Comparison of ENCODE assay signal across 23 mouse cellular contexts in the genomic region with DNA sequence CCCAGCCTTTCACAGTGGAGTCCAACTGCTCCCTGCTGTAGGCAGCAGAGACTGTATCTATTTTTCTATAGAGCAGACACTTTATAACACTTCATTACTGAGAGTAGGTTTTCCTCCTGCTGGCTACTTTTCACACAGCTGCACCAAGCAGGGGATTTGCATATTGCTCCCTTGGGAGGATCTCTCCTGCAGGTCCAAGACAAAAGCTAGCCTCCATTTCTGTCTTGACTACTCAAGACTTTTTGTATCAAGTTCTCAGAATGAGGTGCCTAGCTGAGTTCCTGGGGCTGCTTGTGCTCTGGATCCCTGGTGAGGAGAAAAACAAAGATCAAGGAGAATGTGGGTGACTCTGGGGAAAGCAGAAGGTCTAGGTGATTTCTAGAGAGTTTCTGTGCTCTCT. TPM values are rescaled to one million over a fixed set of nuclear protein-coding genes. Genes with fewer than 3 reads are reported as not detected.
DNase-seq lines count a peak whose midpoint lies in the region; ATAC-seq lines count a peak whose summit lies in the region.
"Had no signal": no experiment of that assay in that cellular context is flagged by ENCODE, and none has a peak within 500 bp of the region (broad histone marks: within the 10 kb centered on the region; RNA-seq: fewer than 3 reads in every experiment).

No protein-coding gene starts in this region.

- no peak overlapping the region for H3K9ac ChIP-seq in hindbrain, embryonic 11.5 days (ENCODE audit: low read depth, low read length)
- H3K9ac ChIP-seq: embryonic facial prominence, embryonic 13.5 days; forebrain, embryonic 12.5 days; heart, embryonic 13.5 days; hindbrain, embryonic 13.5 days had no signal

- H3K27ac ChIP-seq in hindbrain, embryonic 11.5 days (ENCODE audit: low read depth, low read length) = no peak overlapping the region
- H3K27ac ChIP-seq: embryonic facial prominence, embryonic 13.5 days; forebrain, embryonic 12.5 days; heart, embryonic 13.5 days; hindbrain, embryonic 13.5 days; hindbrain, postnatal 0 days had no signal

- no peaks in the 10 kb centered on the region for H3K27me3 ChIP-seq in hindbrain, embryonic 11.5 days (ENCODE audit: control insufficient read depth, insufficient read depth, low read length)
- H3K27me3 ChIP-seq: embryonic facial prominence, embryonic 13.5 days; forebrain, embryonic 12.5 days; heart, embryonic 13.5 days; hindbrain, embryonic 13.5 days; Patski had no signal

- no peaks in the 10 kb centered on the region for H3K4me1 ChIP-seq in hindbrain, embryonic 11.5 days (replicated peaks; ENCODE audit: control insufficient read depth, insufficient read depth, low read length)
- H3K4me1 ChIP-seq: embryonic facial prominence, embryonic 13.5 days; forebrain, embryonic 12.5 days; heart, embryonic 13.5 days; hindbrain, embryonic 13.5 days had no signal

- no peaks in the 10 kb centered on the region for H3K9me3 ChIP-seq in hindbrain, embryonic 11.5 days (ENCODE audit: control insufficient read depth, low read length)
- H3K9me3 ChIP-seq: embryonic facial prominence, embryonic 13.5 days; forebrain, embryonic 12.5 days; heart, embryonic 13.5 days; hindbrain, embryonic 13.5 days had no signal

- no peaks in the 10 kb centered on the region for H3K36me3 ChIP-seq in hindbrain, embryonic 11.5 days (ENCODE audit: control insufficient read depth, insufficient read depth, low read length)
- H3K36me3 ChIP-seq: embryonic facial prominence, embryonic 13.5 days; forebrain, embryonic 12.5 days; heart, embryonic 13.5 days; hindbrain, embryonic 13.5 days had no signal

- DNase-seq in lung, postnatal 25 days (ENCODE audit: low spot score) = peak; percentile 31
- DNase-seq in lung, adult 18-20 months = no peak
- peak; percentile 0 for DNase-seq in 3T3-L1 (ENCODE audit: low read depth, low spot score)
- peak; percentile 79 to 80 for DNase-seq in B cell, adult 2 months
- peak; percentile 89 to 90 for DNase-seq in spleen, postnatal 36 days (ENCODE audit: low spot score in 2 of 2)
- DNase-seq in hindbrain, embryonic 11.5 days (ENCODE audit: low spot score) = no peak
- no peak for DNase-seq in thymus, postnatal 10 days (ENCODE audit: low spot score in 2 of 2)
- DNase-seq: adrenal gland, adult 2 months; adrenal gland, postnatal 25 days; cerebellum, adult 18-20 months; cerebellum, adult 9-11 months; cerebellum, postnatal 36 days; gastrocnemius, postnatal 25 days; heart, postnatal 36 days had no signal

- no peak overlapping the region for H3K4me2 ChIP-seq in hindbrain, embryonic 11.5 days (replicated peaks; ENCODE audit: low read depth, low read length)
- H3K4me2 ChIP-seq: embryonic facial prominence, embryonic 13.5 days; forebrain, embryonic 12.5 days; heart, embryonic 13.5 days; hindbrain, embryonic 13.5 days had no signal

- no peak for ATAC-seq in hindbrain, embryonic 11.5 days (ENCODE audit: low FRiP score)
- ATAC-seq: activated CD4-positive, CD25-positive, alpha-beta regulatory T cell, adult 4 months; forebrain, embryonic 16.5 days; hindbrain, postnatal 0 days; Patski had no signal

- no peak overlapping the region for H3K4me3 ChIP-seq in hindbrain, embryonic 11.5 days (ENCODE audit: low read depth, low read length)
- H3K4me3 ChIP-seq: embryonic facial prominence, embryonic 13.5 days; forebrain, embryonic 12.5 days; heart, embryonic 13.5 days; hindbrain, embryonic 13.5 days had no signal

RNA-seq across cellular contexts. Expression of a gene that starts 19.8 kb away (rescaled TPM):
- 5.5 and 10.0 TPM in 2 replicates for polyA plus RNA-seq in hindbrain, embryonic 11.5 days (2014; fragmentation: Nextera tagmentation; extraction: Ambion mirVana)
- polyA plus RNA-seq: activated CD4-positive, CD25-positive, alpha-beta regulatory T cell, adult 4 months; adrenal gland, adult 2 months; C2C12 had no signal

Comparison
In these comparisons a context has a peak if more than half of its experiments do, and no peak if none do; other contexts are left out.
1. DNase-seq: peak in lung, postnatal 25 days (single experiment), 3T3-L1 (single experiment), B cell, adult 2 months (2 of 2) and spleen, postnatal 36 days (2 of 2); none in lung, adult 18-20 months (0 of 2), hindbrain, embryonic 11.5 days (single experiment) and thymus, postnatal 10 days (0 of 2).